Mouse (Mus musculus): ENCODE measurements around the gene Dhx58. TPM values are rescaled to one million over a fixed set of nuclear protein-coding genes. Genes with fewer than 3 reads are reported as not detected.
A peak's percentile ranks its signal among the peaks of the same experiment; 100 is the strongest.

Dhx58 gene
- polyA plus RNA-seq, 2 experiments = 2.3 to 3.2 TPM

DNA sequence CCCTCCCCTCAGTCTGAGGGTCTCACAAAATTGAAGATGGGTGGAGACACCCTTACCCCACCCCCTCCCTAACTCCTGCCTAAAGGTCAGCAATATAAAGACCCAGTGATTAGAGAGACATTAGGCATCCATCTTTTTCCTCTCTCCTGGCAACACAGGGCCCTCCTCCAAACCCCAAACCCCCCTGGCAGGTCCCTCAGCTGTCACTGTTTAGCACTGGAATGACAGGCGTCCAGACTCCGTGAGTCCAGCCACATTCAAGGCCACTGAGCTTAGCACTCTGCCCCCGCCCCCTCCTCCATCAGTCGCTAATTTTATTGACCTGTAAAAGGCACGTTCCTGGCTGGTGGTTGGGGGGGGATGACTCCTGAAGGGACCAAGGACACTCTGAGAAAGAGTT lies 10.9 kb downstream of the Dhx58 start:
- H3K4me3 ChIP-seq (replicated peaks; ENCODE audit: low read length) = no peak overlapping the region
- 7% methylated on average over 5 of the region's 5 CpGs for WGBS
- TF ChIP-seq POLR2A (IDR thresholded peaks at IDR 0.05; ENCODE audit: borderline replicate concordance, extremely low read depth, insufficient read depth, insufficient read length) = no peak
- H3K27ac ChIP-seq (replicated peaks; ENCODE audit: low read depth, low read length) = no peak overlapping the region
- ATAC-seq (ENCODE audit: low FRiP score, low read depth) (no peak; the same call in 1 of the 2 replicates), DNase-seq (ENCODE audit: low spot score) (no peak)
- 0 out of 2 replicates have a peak, but pooled peaks cover 8% of the 10 kb centered on the region for H3K27me3 ChIP-seq (ENCODE audit: control insufficient read depth, insufficient read depth, low read length)
- no peaks in the 10 kb centered on the region for H3K36me3 ChIP-seq (ENCODE audit: control insufficient read depth, insufficient read depth, low read length)
- peaks cover 4% of the 10 kb centered on the region; the same call in 1 of the 2 replicates for H3K4me1 ChIP-seq (ENCODE audit: control insufficient read depth, insufficient read depth, low read length)
- no peak overlapping the region for H3K4me2 ChIP-seq (replicated peaks; ENCODE audit: low read depth, low read length, severe bottlenecking)
- H3K9me3 ChIP-seq (ENCODE audit: control insufficient read depth, low read length) = no peaks in the 10 kb centered on the region
- H3K9ac ChIP-seq (ENCODE audit: low read depth, low read length, severe bottlenecking) = no peak overlapping the region

DNA sequence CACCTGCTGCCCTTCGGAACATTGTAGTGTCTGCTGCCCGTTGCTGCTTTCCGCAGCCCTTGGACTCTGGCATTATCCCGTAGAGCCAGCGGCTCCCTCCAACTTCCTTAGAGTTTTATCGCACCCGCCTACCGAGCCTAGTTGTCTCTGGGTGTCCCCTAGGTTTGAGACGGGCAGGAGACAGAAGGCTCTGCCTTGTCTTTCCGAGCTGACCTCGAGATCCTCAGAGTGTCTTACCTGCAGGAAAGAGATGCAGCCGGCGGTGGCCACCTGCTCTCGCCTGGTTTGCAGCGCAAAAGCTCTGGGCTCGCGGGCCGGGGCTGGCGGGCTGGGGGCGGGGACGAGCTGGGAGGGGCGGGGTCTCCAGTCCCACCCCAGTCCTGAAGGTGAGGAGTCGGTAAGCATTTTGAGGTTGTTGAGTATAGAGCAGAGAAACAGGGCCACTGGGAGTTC lies 11.9 kb downstream of the Dhx58 start, which contains the start of gene Zfp385c:
Gene Zfp385c (minus strand): TSS at position 292 of the 453 bp plus-strand sequence.
- peak within 1 kb of the TSS; percentile 33 for H3K4me3 ChIP-seq (replicated peaks; ENCODE audit: low read length)
- DNase-seq (ENCODE audit: low spot score) = no peak
- peak within 1 kb of the TSS; percentile 52 for H3K4me2 ChIP-seq (replicated peaks; ENCODE audit: low read depth, low read length, severe bottlenecking)
- no peaks in the 10 kb centered on the region for H3K9me3 ChIP-seq (ENCODE audit: control insufficient read depth, low read length)
- WGBS = 3% methylated on average over 22 of the region's 23 CpGs
- H3K27ac ChIP-seq (replicated peaks; ENCODE audit: low read depth, low read length) = no peak within 1 kb of the TSS
- TF ChIP-seq POLR2A (IDR thresholded peaks at IDR 0.05; ENCODE audit: borderline replicate concordance, extremely low read depth, insufficient read depth, insufficient read length) = no peak
- H3K36me3 ChIP-seq (ENCODE audit: control insufficient read depth, insufficient read depth, low read length) = no peaks in the 10 kb centered on the region
- H3K27me3 ChIP-seq (ENCODE audit: control insufficient read depth, insufficient read depth, low read length) = 0 out of 2 replicates have a peak, but pooled peaks cover 8% of the 10 kb centered on the region
- no peak for ATAC-seq (ENCODE audit: low FRiP score, low read depth)
- H3K4me1 ChIP-seq (ENCODE audit: control insufficient read depth, insufficient read depth, low read length) = peaks cover 4% of the 10 kb centered on the region; the same call in 1 of the 2 replicates
- H3K9ac ChIP-seq (ENCODE audit: low read depth, low read length, severe bottlenecking) = 0 out of 2 replicates have a peak within 1 kb of the TSS, but pooled peaks have one; percentile 28

DNA sequence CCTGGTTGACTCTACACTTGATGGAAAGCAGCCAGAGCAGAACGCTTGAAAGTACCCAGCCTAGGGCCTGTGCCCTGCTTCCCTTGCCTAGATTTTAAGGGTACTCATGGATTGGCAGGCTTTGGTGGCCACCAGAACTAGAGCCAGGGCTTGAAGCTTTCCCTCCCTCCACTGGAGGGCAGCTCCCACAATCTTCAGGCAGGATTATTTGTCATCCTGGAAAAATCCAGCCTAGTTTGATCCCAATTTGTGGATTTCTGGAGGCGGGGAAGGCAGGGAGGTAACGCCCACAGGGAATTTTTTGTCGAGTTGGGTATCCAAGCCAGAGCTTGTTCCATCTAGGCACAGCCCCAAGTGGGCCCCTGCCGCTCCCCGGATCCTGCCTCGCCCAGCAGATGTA lies 13.7 kb downstream of the Dhx58 start:
- no peak for TF ChIP-seq POLR2A (IDR thresholded peaks at IDR 0.05; ENCODE audit: borderline replicate concordance, extremely low read depth, insufficient read depth, insufficient read length)
- H3K4me1 ChIP-seq (ENCODE audit: control insufficient read depth, insufficient read depth, low read length) = peaks cover 4% of the 10 kb centered on the region; the same call in 1 of the 2 replicates
- H3K4me2 ChIP-seq (replicated peaks; ENCODE audit: low read depth, low read length, severe bottlenecking) = no peak overlapping the region
- no peak overlapping the region for H3K27ac ChIP-seq (replicated peaks; ENCODE audit: low read depth, low read length)
- no peak for ATAC-seq (ENCODE audit: low FRiP score, low read depth)
- H3K9me3 ChIP-seq (ENCODE audit: control insufficient read depth, low read length) = no peaks in the 10 kb centered on the region
- H3K36me3 ChIP-seq (ENCODE audit: control insufficient read depth, insufficient read depth, low read length) = no peaks in the 10 kb centered on the region
- 0 out of 2 replicates have a peak, but pooled peaks cover 8% of the 10 kb centered on the region for H3K27me3 ChIP-seq (ENCODE audit: control insufficient read depth, insufficient read depth, low read length)
- no peak overlapping the region for H3K4me3 ChIP-seq (replicated peaks; ENCODE audit: low read length)
- H3K9ac ChIP-seq (ENCODE audit: low read depth, low read length, severe bottlenecking) = no peak overlapping the region
- WGBS = 55% methylated on average over 7 of the region's 7 CpGs
- DNase-seq (ENCODE audit: low spot score) = no peak

DNA sequence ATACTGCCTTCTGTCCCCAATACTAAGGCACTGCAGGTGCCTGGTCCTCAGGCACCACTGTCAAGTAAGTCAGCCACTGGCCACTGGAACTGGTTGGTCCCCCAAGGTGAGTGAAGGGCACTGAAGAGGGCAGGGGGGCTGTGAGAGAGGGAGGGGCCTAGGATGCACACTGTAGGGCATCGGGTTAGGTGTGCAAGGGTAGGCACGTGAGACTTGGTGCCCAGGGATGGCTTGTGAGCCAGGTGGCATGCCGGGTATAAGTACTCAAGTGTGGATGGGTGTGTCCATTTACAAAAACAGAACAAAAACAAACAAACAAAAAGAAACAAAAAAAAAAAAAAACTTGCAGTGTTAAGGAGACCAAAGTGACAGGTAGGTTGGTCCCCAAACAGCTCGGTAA lies 15.6 kb downstream of the Dhx58 start:
- 73% methylated on average over 4 of the region's 4 CpGs for WGBS

DNA sequence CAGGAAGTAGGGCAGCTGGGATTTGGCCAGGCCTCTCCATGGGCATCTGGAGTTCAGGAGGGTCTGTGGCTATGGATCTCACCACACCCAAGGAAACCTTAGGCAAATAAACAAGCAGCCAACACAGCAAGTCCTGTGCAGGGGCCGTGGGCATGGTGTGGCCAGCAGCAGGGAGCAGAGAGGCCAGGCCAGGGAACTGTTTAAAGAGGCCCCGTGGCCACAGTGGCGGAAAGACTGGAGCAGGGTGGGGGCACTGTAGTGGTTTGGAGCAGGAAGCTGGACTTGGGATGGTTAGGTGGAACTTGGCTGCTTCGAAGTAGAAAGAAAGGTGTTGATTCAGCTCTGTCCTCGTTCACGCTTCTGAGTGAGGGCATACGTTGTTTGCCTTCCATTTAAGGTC lies 16.8 kb downstream of the Dhx58 start:
- TF ChIP-seq POLR2A (IDR thresholded peaks at IDR 0.05; ENCODE audit: borderline replicate concordance, extremely low read depth, insufficient read depth, insufficient read length) = no peak
- H3K9ac ChIP-seq (ENCODE audit: low read depth, low read length, severe bottlenecking) = no peak overlapping the region
- 0 out of 2 replicates have a peak, but pooled peaks cover 8% of the 10 kb centered on the region for H3K27me3 ChIP-seq (ENCODE audit: control insufficient read depth, insufficient read depth, low read length)
- 0 out of 2 replicates have a peak, but pooled peaks have one; percentile 41 for ATAC-seq (ENCODE audit: low FRiP score, low read depth)
- no peaks in the 10 kb centered on the region for H3K9me3 ChIP-seq (ENCODE audit: control insufficient read depth, low read length)
- peaks cover 4% of the 10 kb centered on the region; the same call in 1 of the 2 replicates for H3K4me1 ChIP-seq (ENCODE audit: control insufficient read depth, insufficient read depth, low read length)
- no peaks in the 10 kb centered on the region for H3K36me3 ChIP-seq (ENCODE audit: control insufficient read depth, insufficient read depth, low read length)
- DNase-seq (ENCODE audit: low spot score) = no peak
- WGBS = 73% methylated on average over 7 of the region's 7 CpGs
- no peak overlapping the region for H3K27ac ChIP-seq (replicated peaks; ENCODE audit: low read depth, low read length)
- H3K4me3 ChIP-seq (replicated peaks; ENCODE audit: low read length) = no peak overlapping the region
- no peak overlapping the region for H3K4me2 ChIP-seq (replicated peaks; ENCODE audit: low read depth, low read length, severe bottlenecking)

More for the DNA sequence above, 15.6 kb downstream of the Dhx58 start:
- TF ChIP-seq POLR2A (IDR thresholded peaks at IDR 0.05; ENCODE audit: borderline replicate concordance, extremely low read depth, insufficient read depth, insufficient read length) = no peak
- DNase-seq (ENCODE audit: low spot score) (no peak), ATAC-seq (ENCODE audit: low FRiP score, low read depth) (no peak)
- Histone ChIP-seq H3K36me3 (ENCODE audit: control insufficient read depth, insufficient read depth, low read length) (no peaks in the 10 kb centered on the region), H3K27ac (replicated peaks; ENCODE audit: low read depth, low read length) (no peak overlapping the region), H3K4me3 (replicated peaks; ENCODE audit: low read length) (no peak overlapping the region), H3K4me1 (ENCODE audit: control insufficient read depth, insufficient read depth, low read length) (peaks cover 4% of the 10 kb centered on the region; the same call in 1 of the 2 replicates), H3K9me3 (ENCODE audit: control insufficient read depth, low read length) (no peaks in the 10 kb centered on the region), H3K9ac (ENCODE audit: low read depth, low read length, severe bottlenecking) (no peak overlapping the region), H3K27me3 (ENCODE audit: control insufficient read depth, insufficient read depth, low read length) (0 out of 2 replicates have a peak, but pooled peaks cover 8% of the 10 kb centered on the region), H3K4me2 (replicated peaks; ENCODE audit: low read depth, low read length, severe bottlenecking) (no peak overlapping the region)
